Mouse (Mus musculus) heart, postnatal 0 days (tissue): ENCODE data around the gene Shprh. TPM values are rescaled to one million over a fixed set of nuclear protein-coding genes. Genes with fewer than 3 reads are reported as not detected.
"Not testable (repeated sequence)": the region's sequence is repeated elsewhere in the genome, so short reads cannot be mapped to it uniquely, and the experiment has no call there.

ENCODE experiments used
- ATAC-seq: fragments of 200-750 bp; cut with Nextera tagmentation; 2 replicates; pipeline ENCODE4 v1.8.0; 2017; ENCODE audit warnings: low read depth, moderate number of reproducible peaks, moderate library complexity; ENCODE audit not compliant: insufficient read depth
- DNase-seq: peaks from one replicate; pipeline ENCODE4 v3.0.0-alpha.2; 2016; ENCODE audit warnings: low spot score
- H3K27ac ChIP-seq: fragments of 300-500 bp; sonication (generic); 2 replicates; pipeline ENCODE4 v1.5.1; 2014; ENCODE audit warnings: low read depth, mild to moderate bottlenecking
- H3K27me3 ChIP-seq: fragments of 300-500 bp; sonication (generic); 2 replicates; pipeline ENCODE4 v1.6.1; 2014; ENCODE audit warnings: low read length, mixed read lengths; ENCODE audit not compliant: control insufficient read depth, insufficient read depth
- H3K36me3 ChIP-seq: fragments of 300-500 bp; sonication (generic); replicated peaks from 2 replicates; pipeline ENCODE4 v1.6.1; 2014; ENCODE audit warnings: low read length, mixed read lengths; ENCODE audit not compliant: control insufficient read depth, insufficient read depth
- H3K4me1 ChIP-seq: fragments of 300-500 bp; sonication (generic); 2 replicates; pipeline ENCODE4 v1.6.1; 2014; ENCODE audit warnings: antibody characterized with exemption; ENCODE audit not compliant: control insufficient read depth, insufficient read depth
- H3K4me2 ChIP-seq: fragments of 300-500 bp; sonication (generic); 2 replicates; pipeline ENCODE4 v1.6.1; 2014; ENCODE audit warnings: low read depth, mild to moderate bottlenecking, low read length, moderate library complexity
- H3K4me3 ChIP-seq: fragments of 300-500 bp; sonication (generic); 2 replicates; pipeline ENCODE4 v1.5.1; 2014; ENCODE audit warnings: low read depth, low read length
- H3K9ac ChIP-seq: fragments of 300-500 bp; sonication (generic); replicated peaks from 2 replicates; pipeline ENCODE4 v1.6.1; 2014; ENCODE audit warnings: low read depth, low read length, mixed read lengths
- H3K9me3 ChIP-seq: fragments of 300-500 bp; sonication (generic); replicated peaks from 2 replicates; pipeline ENCODE4 v1.6.1; 2016; ENCODE audit warnings: low read length; ENCODE audit not compliant: control insufficient read depth
- CTCF ChIP-seq: IDR thresholded peaks from 2 replicates; pipeline ENCODE4 v1.5.1; 2016; ENCODE audit warnings: antibody characterized with exemption, control low read depth, low read depth
- EP300 ChIP-seq: IDR thresholded peaks from 2 replicates; pipeline ENCODE4 v1.6.1; 2016; ENCODE audit warnings: antibody characterized with exemption, low read depth
- WGBS: fragments of 180-500 bp; shearing (Covaris S2); extraction: QIAGEN DNeasy Blood & Tissue Kit; methylation state at CpG from one replicate; pipeline ENCODE4 v1.1.7; 2014; 5-methylcytosine and 5-hydroxymethylcytosine counted together
- polyA plus RNA-seq: library from polyadenylated mRNA; unstranded; fragments of >200 nt; fragmentation: Nextera tagmentation; extraction: Ambion mirVana; gene quantifications from 2 replicates; pipeline ENCODE4 v1.2.1, GENCODE M21; 2015
- total RNA-seq: library from RNA; depleted of rRNA; stranded (reverse); fragments of >200 nt; gene quantifications from 2 replicates; pipeline ENCODE4 v1.2.3, GENCODE M21; 2014; ENCODE audit warnings: low replicate concordance; rRNA removed

Shprh gene
- total and polyA plus RNA-seq, 2 experiments from 2014 or later, result 5.0 to 12.3 TPM

GRCm38 (mm10) chr10:11248210-11248609, 99.0 kb downstream of the Shprh start:
- Histone ChIP-seq H3K27me3 (no peaks in the 10 kb centered on the region), H3K27ac (no peak overlapping the region), H3K36me3 (no peaks in the 10 kb centered on the region), H3K4me1 (0 out of 2 replicates have a peak, but pooled peaks cover 4% of the 10 kb centered on the region), H3K4me2 (no peak overlapping the region), H3K4me3 (no peak overlapping the region), H3K9ac (no peak overlapping the region), H3K9me3 (no peaks in the 10 kb centered on the region)
- TF ChIP-seq CTCF, result no peak
- TF ChIP-seq EP300, result no peak
- 75% methylated on average over 3 of the region's 3 CpGs for WGBS
- no peak for DNase-seq
- ATAC-seq, result no peak

- Histone ChIP-seq H3K27ac (no peak overlapping the region), H3K4me1 (no peaks in the 10 kb centered on the region), H3K9me3 (no peaks in the 10 kb centered on the region), H3K27me3 (no peaks in the 10 kb centered on the region), H3K36me3 (no peaks in the 10 kb centered on the region), H3K4me2 (no peak overlapping the region), H3K9ac (no peak overlapping the region), H3K4me3 (no peak overlapping the region)
- no peak for TF ChIP-seq EP300
- no peak for TF ChIP-seq CTCF
- ATAC-seq, result no peak
- 38% methylated on average over 2 of the region's 2 CpGs for WGBS
- DNase-seq, result no peak
These were observed 101.2 kb downstream of the Shprh start for GRCm38 (mm10) chr10:11250247-11250997.

GRCm38 (mm10) chr10:11253581-11253980, 104.4 kb downstream of the Shprh start:
- not testable (repeated sequence) for ATAC-seq, H3K4me1 ChIP-seq, H3K27me3 ChIP-seq, H3K4me2 ChIP-seq, H3K36me3 ChIP-seq, H3K4me3 ChIP-seq, H3K9ac ChIP-seq, H3K9me3 ChIP-seq, DNase-seq, H3K27ac ChIP-seq
- 71% methylated on average over 4 of the region's 4 CpGs for WGBS

- H3K27me3 ChIP-seq, result no peaks in the 10 kb centered on the region
- no peak overlapping the region for H3K9ac ChIP-seq
- H3K27ac ChIP-seq, result no peak overlapping the region
- TF ChIP-seq CTCF (no peak), EP300 (no peak)
- no peak overlapping the region for H3K4me2 ChIP-seq
- DNase-seq (no peak), ATAC-seq (no peak)
- H3K4me1 ChIP-seq, result no peaks in the 10 kb centered on the region
- no peaks in the 10 kb centered on the region for H3K36me3 ChIP-seq
- H3K9me3 ChIP-seq, result no peaks in the 10 kb centered on the region
- H3K4me3 ChIP-seq, result no peak overlapping the region
These were observed 110.9 kb downstream of the Shprh start for GRCm38 (mm10) chr10:11260119-11260518.

- not testable (repeated sequence) for H3K27ac ChIP-seq, H3K9me3 ChIP-seq, H3K4me2 ChIP-seq, H3K4me3 ChIP-seq, H3K27me3 ChIP-seq, ATAC-seq, H3K4me1 ChIP-seq, DNase-seq, H3K36me3 ChIP-seq, H3K9ac ChIP-seq
- 70% methylated on average over 2 of the region's 2 CpGs for WGBS
These were observed 113.1 kb downstream of the Shprh start for GRCm38 (mm10) chr10:11262292-11262691.

GRCm38 (mm10) chr10:11263795-11264194, 114.6 kb downstream of the Shprh start:
- H3K4me3 ChIP-seq, H3K9ac ChIP-seq, H3K27ac ChIP-seq, DNase-seq, H3K36me3 ChIP-seq, H3K9me3 ChIP-seq, H3K27me3 ChIP-seq, ATAC-seq, H3K4me1 ChIP-seq, H3K4me2 ChIP-seq: not testable (repeated sequence)
- 75% methylated on average over 2 of the region's 2 CpGs for WGBS

Other genes with a start within 250 kb of the Shprh start
- gene Grm1, start 67.1 kb upstream of the Shprh start, total RNA-seq, result 0.08 TPM in 1 of 2 replicates, not detected in the other
- gene Grm1, start 67.1 kb upstream of the Shprh start, polyA plus RNA-seq, result 0.07 TPM in 2 replicates
- 11.4 and 11.9 TPM in 2 replicates for gene Fbxo30, start 131.9 kb downstream of the Shprh start, total RNA-seq
- gene Fbxo30, start 131.9 kb downstream of the Shprh start, polyA plus RNA-seq, result 17.4 and 21.8 TPM in 2 replicates
- 9.1 and 13.3 TPM in 2 replicates for gene Epm2a, start 194.0 kb downstream of the Shprh start, total RNA-seq
- 1.1 and 1.3 TPM in 2 replicates for gene Epm2a, start 194.0 kb downstream of the Shprh start, polyA plus RNA-seq